Mouse (Mus musculus): ENCODE data around the gene Gas2. TPM values are rescaled to one million over a fixed set of nuclear protein-coding genes. Genes with fewer than 3 reads are reported as not detected.

Gene Gas2
- polyA plus RNA-seq, 1 experiment from 2014 or later = 17.2 TPM

- no peaks in the 10 kb centered on the region for H3K27me3 ChIP-seq (replicated peaks; ENCODE audit: control insufficient read depth, insufficient read depth, low read length)
- H3K4me3 ChIP-seq (ENCODE audit: low read depth, low read length) = no peak overlapping the region
- DNase-seq (ENCODE audit: low spot score) (peak; percentile 90), ATAC-seq (peak; percentile 83)
- no peak overlapping the region for H3K9ac ChIP-seq (ENCODE audit: low read length)
- H3K36me3 ChIP-seq (ENCODE audit: control insufficient read depth, insufficient read depth, low read length) = no peaks in the 10 kb centered on the region
- no peaks in the 10 kb centered on the region for H3K4me1 ChIP-seq (ENCODE audit: control insufficient read depth, insufficient read depth, low read length)
- 47% methylated on average over 8 of the region's 8 CpGs for WGBS
- no peaks in the 10 kb centered on the region for H3K9me3 ChIP-seq (replicated peaks; ENCODE audit: control insufficient read depth, low read length)
- H3K27ac ChIP-seq (ENCODE audit: low read depth, low read length) = no peak overlapping the region
- no peak overlapping the region for H3K4me2 ChIP-seq (ENCODE audit: low read length)
Measured at GRCm38 (mm10) chr7:52037600-52038582, 176.1 kb downstream of the Gas2 start.

Other genes with a start within 250 kb of the Gas2 start
- gene Slc17a6, start 240.0 kb upstream of the Gas2 start, polyA plus RNA-seq (2014; fragmentation: Nextera tagmentation; extraction: Ambion mirVana) = 49.0 and 57.0 TPM in 2 replicates
- gene Fancf, start 252 bp downstream of the Gas2 start, polyA plus RNA-seq (2014; fragmentation: Nextera tagmentation; extraction: Ambion mirVana) = 6.4 and 7.3 TPM in 2 replicates
- gene Svip, start 144.0 kb downstream of the Gas2 start, polyA plus RNA-seq (2014; fragmentation: Nextera tagmentation; extraction: Ambion mirVana) = 26.9 and 27.8 TPM in 2 replicates
- gene 1700015G11Rik, start 153.7 kb downstream of the Gas2 start, polyA plus RNA-seq (2014; fragmentation: Nextera tagmentation; extraction: Ambion mirVana) = not detected in 2 replicates

All from forebrain, embryonic 14.5 days (tissue).